Mouse (Mus musculus): ENCODE results near the gene Tmem203.

Tmem203 gene

GRCm38 (mm10) chr2:25262795-25263622, 7.8 kb downstream of the Tmem203 start:
- DNase-seq (ENCODE audit: low spot score in 2 of 2), result no peak

GRCm38 (mm10) chr2:25263623-25264285, 8.5 kb downstream of the Tmem203 start:
- no peak for DNase-seq (ENCODE audit: low spot score in 2 of 2)

GRCm38 (mm10) chr2:25264286-25264660, 9.0 kb downstream of the Tmem203 start:
- DNase-seq (ENCODE audit: low spot score in 2 of 2), result no peak

GRCm38 (mm10) chr2:25264851-25265250, 9.6 kb downstream of the Tmem203 start:
- no peak for DNase-seq (ENCODE audit: low spot score in 2 of 2)

GRCm38 (mm10) chr2:25265897-25266656, 10.8 kb downstream of the Tmem203 start:
- no peak for DNase-seq (ENCODE audit: low spot score in 2 of 2)

- DNase-seq (ENCODE audit: low spot score in 2 of 2), result no peak
These were observed 11.5 kb downstream of the Tmem203 start for GRCm38 (mm10) chr2:25266720-25267119.

GRCm38 (mm10) chr2:25267241-25267640, 12.0 kb downstream of the Tmem203 start:
- DNase-seq (ENCODE audit: low spot score in 2 of 2), result no peak

- DNase-seq (ENCODE audit: low spot score in 2 of 2), result no peak
These were observed 12.6 kb downstream of the Tmem203 start for GRCm38 (mm10) chr2:25267746-25268309.

GRCm38 (mm10) chr2:25271827-25272511, 16.7 kb downstream of the Tmem203 start, which contains the start of the genes Ssna1 and Anapc2:
TSS of gene Ssna1 (minus strand) at chr2:25272438.
TSS of gene Anapc2 (plus strand) at chr2:25272478.
- peak; percentile 95 to 97 for DNase-seq (ENCODE audit: low spot score in 2 of 2)

GRCm38 (mm10) chr2:25272515-25272914, 17.3 kb downstream of the Tmem203 start:
- no peak for DNase-seq (ENCODE audit: low spot score in 2 of 2)

GRCm38 (mm10) chr2:25273010-25273409, 17.8 kb downstream of the Tmem203 start:
- no peak for DNase-seq (ENCODE audit: low spot score in 2 of 2)

GRCm38 (mm10) chr2:25278928-25279882, 24.0 kb downstream of the Tmem203 start:
- peak in 1 of 2 experiments; percentile 39 for DNase-seq (ENCODE audit: low spot score in 2 of 2)

- no peak for DNase-seq (ENCODE audit: low spot score in 2 of 2)
These were observed 30.3 kb downstream of the Tmem203 start for GRCm38 (mm10) chr2:25285551-25285950.

GRCm38 (mm10) chr2:25286314-25286713, 31.1 kb downstream of the Tmem203 start:
- no peak for DNase-seq (ENCODE audit: low spot score in 2 of 2)

- DNase-seq (ENCODE audit: low spot score in 2 of 2), result no peak
These were observed 31.8 kb downstream of the Tmem203 start for GRCm38 (mm10) chr2:25286837-25287636.

- no peak for DNase-seq (ENCODE audit: low spot score in 2 of 2)
These were observed 32.8 kb downstream of the Tmem203 start, which contains the start of gene Tmem210 for GRCm38 (mm10) chr2:25287927-25288649. TSS of gene Tmem210 (plus strand) at chr2:25288145.

GRCm38 (mm10) chr2:25288734-25289345, 33.6 kb downstream of the Tmem203 start:
- DNase-seq (ENCODE audit: low spot score in 2 of 2), result no peak

- no peak for DNase-seq (ENCODE audit: low spot score in 2 of 2)
These were observed 34.4 kb downstream of the Tmem203 start, which contains the start of gene Lrrc26 for GRCm38 (mm10) chr2:25289651-25290050. TSS of gene Lrrc26 (plus strand) at chr2:25289915.
